Mouse (Mus musculus): ENCODE measurements around the gene Nek11. TPM values are rescaled to one million over a fixed set of nuclear protein-coding genes. Genes with fewer than 3 reads are reported as not detected.

The Nek11 gene
- total and polyA plus RNA-seq, 2 experiments: not detected

DNA sequence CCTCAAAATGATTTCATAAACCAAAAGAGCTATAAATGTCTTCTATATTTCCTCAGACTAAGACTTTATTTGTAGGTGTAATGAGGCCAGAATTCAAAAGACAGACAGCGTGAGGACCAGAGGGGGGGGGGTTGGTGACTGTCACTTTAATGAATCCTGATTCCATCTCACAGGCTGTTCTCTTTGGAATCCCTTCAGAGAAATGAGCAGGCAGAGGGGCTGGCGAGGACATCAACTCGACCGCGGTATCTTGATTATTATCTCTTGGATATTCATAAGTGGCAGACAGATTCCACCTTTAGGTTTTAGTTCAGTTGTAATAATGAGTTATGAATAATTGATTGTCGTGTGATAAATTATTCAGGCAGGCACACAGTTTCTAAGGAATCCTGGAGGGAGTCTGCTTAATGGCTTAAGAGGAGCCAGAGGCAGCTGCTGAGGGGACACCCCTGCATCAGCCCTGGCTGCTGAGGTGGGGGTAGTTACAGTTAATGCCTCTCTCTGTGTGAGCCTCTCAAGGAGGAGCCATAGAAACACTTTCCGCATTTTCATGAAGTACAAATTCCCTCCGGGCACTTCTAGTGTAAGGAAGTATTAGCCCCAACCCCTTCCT, 15.7 kb downstream of the Nek11 start:
- WGBS: 80% methylated on average over 8 of the region's 8 CpGs
- no peak overlapping the region for H3K9ac ChIP-seq (ENCODE audit: low read depth, low read length)
- H3K27me3 ChIP-seq (ENCODE audit: control insufficient read depth, insufficient read depth, low read length): no peaks in the 10 kb centered on the region
- no peak overlapping the region for H3K27ac ChIP-seq (replicated peaks; ENCODE audit: insufficient read depth, low read depth, low read length)
- no peak for DNase-seq (ENCODE audit: extremely low read depth, low read depth, low spot score)
- no peaks in the 10 kb centered on the region for H3K4me1 ChIP-seq (ENCODE audit: control insufficient read depth, insufficient read depth, low read length)
- TF ChIP-seq CTCF (IDR thresholded peaks at IDR 0.05; ENCODE audit: low read depth, low read length) (no peak), POLR2A (IDR thresholded peaks at IDR 0.05; ENCODE audit: extremely low read depth, insufficient read depth, low read length) (no peak)
- H3K4me3 ChIP-seq (ENCODE audit: insufficient read depth, low read depth, low read length): no peak overlapping the region
- H3K79me2 ChIP-seq (ENCODE audit: control insufficient read depth, insufficient read depth, low read length): no peaks in the 10 kb centered on the region
- no peaks in the 10 kb centered on the region for H3K36me3 ChIP-seq (ENCODE audit: control insufficient read depth, insufficient read depth, low read length)

DNA sequence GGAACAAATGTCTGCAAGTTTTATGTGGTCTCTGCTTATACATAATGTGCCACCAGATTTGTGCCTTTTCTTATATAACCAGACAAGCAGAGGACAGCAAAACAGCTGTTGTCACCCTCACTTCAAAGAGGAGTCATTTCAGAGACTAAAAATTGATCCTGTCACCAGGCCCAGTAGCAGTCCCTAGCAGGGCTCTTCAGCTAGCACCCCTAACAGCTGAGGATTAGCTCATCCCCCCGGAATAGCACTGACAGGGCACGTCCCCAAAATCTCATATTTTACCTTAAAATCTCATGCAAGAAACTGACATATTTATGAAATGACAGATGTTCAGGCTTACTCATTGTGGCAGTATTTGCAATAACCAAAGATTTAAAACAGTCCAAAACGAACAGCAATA, 17.7 kb downstream of the Nek11 start:
- TF ChIP-seq CTCF (IDR thresholded peaks at IDR 0.05; ENCODE audit: low read depth, low read length) (no peak), POLR2A (IDR thresholded peaks at IDR 0.05; ENCODE audit: extremely low read depth, insufficient read depth, low read length) (no peak)
- 66% methylated on average over 3 of the region's 3 CpGs for WGBS
- H3K27me3 ChIP-seq (ENCODE audit: control insufficient read depth, insufficient read depth, low read length): no peaks in the 10 kb centered on the region
- no peak overlapping the region for H3K27ac ChIP-seq (replicated peaks; ENCODE audit: insufficient read depth, low read depth, low read length)
- H3K4me3 ChIP-seq (ENCODE audit: insufficient read depth, low read depth, low read length): no peak overlapping the region
- no peaks in the 10 kb centered on the region for H3K79me2 ChIP-seq (ENCODE audit: control insufficient read depth, insufficient read depth, low read length)
- no peak for DNase-seq (ENCODE audit: extremely low read depth, low read depth, low spot score)
- H3K4me1 ChIP-seq (ENCODE audit: control insufficient read depth, insufficient read depth, low read length): no peaks in the 10 kb centered on the region
- no peak overlapping the region for H3K9ac ChIP-seq (ENCODE audit: low read depth, low read length)
- H3K36me3 ChIP-seq (ENCODE audit: control insufficient read depth, insufficient read depth, low read length): no peaks in the 10 kb centered on the region

DNA sequence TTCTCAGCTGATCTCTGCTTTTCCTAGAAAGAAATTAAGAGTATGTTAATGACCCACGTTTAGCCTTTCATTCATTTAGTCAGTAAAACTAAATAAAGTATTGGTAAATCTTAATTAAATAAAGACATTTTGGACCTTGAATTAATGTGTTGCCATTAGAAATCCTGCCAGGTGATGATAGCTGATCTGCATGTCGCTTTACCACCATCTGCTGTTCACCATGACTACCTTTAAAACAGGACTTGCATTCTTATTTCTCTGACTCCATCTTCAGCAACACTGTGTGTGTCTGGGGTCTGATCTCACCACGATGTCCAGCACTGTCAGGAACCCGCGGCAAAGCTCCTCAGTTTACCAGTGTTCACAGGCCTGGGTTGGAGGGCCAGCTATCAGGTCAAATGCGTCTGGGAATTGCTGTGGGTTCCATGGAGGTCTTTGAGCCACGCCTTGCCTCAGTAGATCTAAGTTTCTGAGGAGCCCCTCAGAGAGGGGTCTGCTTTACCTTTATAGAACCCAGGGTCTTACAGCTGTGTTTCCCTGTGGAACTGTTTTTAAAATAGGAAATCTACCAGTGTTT, 18.3 kb downstream of the Nek11 start:
- H3K27me3 ChIP-seq (ENCODE audit: control insufficient read depth, insufficient read depth, low read length): no peaks in the 10 kb centered on the region
- no peak for DNase-seq (ENCODE audit: extremely low read depth, low read depth, low spot score)
- no peaks in the 10 kb centered on the region for H3K4me1 ChIP-seq (ENCODE audit: control insufficient read depth, insufficient read depth, low read length)
- no peak overlapping the region for H3K27ac ChIP-seq (replicated peaks; ENCODE audit: insufficient read depth, low read depth, low read length)
- no peaks in the 10 kb centered on the region for H3K36me3 ChIP-seq (ENCODE audit: control insufficient read depth, insufficient read depth, low read length)
- no peak overlapping the region for H3K4me3 ChIP-seq (ENCODE audit: insufficient read depth, low read depth, low read length)
- H3K9ac ChIP-seq (ENCODE audit: low read depth, low read length): no peak overlapping the region
- 68% methylated on average over 7 of the region's 7 CpGs for WGBS
- no peak for TF ChIP-seq POLR2A (IDR thresholded peaks at IDR 0.05; ENCODE audit: extremely low read depth, insufficient read depth, low read length)
- TF ChIP-seq CTCF (IDR thresholded peaks at IDR 0.05; ENCODE audit: low read depth, low read length): no peak
- H3K79me2 ChIP-seq (ENCODE audit: control insufficient read depth, insufficient read depth, low read length): no peaks in the 10 kb centered on the region

DNA sequence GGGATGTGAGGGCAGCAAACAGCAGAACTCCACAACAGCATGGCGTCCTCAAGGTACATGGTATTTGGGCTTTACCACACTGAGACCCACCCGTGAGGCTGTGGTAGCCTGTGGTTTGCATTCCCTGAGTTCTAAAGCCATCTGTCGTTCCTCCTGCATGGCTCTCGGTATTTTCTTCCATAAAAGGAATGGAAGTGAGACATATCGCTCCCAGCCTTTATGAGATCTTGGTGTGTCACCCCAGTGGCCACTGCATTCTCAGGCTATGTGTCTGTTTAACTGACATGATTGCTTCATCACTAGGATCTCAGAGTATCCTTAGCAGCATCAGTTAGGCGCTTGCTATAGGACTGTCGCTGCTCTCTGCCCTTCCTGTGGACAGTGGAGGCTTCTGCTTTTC, 18.9 kb downstream of the Nek11 start:
- Histone ChIP-seq H3K27me3 (ENCODE audit: control insufficient read depth, insufficient read depth, low read length) (no peaks in the 10 kb centered on the region), H3K36me3 (ENCODE audit: control insufficient read depth, insufficient read depth, low read length) (no peaks in the 10 kb centered on the region), H3K79me2 (ENCODE audit: control insufficient read depth, insufficient read depth, low read length) (no peaks in the 10 kb centered on the region), H3K9ac (ENCODE audit: low read depth, low read length) (no peak overlapping the region), H3K4me1 (ENCODE audit: control insufficient read depth, insufficient read depth, low read length) (no peaks in the 10 kb centered on the region), H3K27ac (replicated peaks; ENCODE audit: insufficient read depth, low read depth, low read length) (no peak overlapping the region), H3K4me3 (ENCODE audit: insufficient read depth, low read depth, low read length) (no peak overlapping the region)
- TF ChIP-seq POLR2A (IDR thresholded peaks at IDR 0.05; ENCODE audit: extremely low read depth, insufficient read depth, low read length): no peak
- TF ChIP-seq CTCF (IDR thresholded peaks at IDR 0.05; ENCODE audit: low read depth, low read length): no peak
- 80% methylated on average over 7 of the region's 7 CpGs for WGBS
- DNase-seq (ENCODE audit: extremely low read depth, low read depth, low spot score): no peak

DNA sequence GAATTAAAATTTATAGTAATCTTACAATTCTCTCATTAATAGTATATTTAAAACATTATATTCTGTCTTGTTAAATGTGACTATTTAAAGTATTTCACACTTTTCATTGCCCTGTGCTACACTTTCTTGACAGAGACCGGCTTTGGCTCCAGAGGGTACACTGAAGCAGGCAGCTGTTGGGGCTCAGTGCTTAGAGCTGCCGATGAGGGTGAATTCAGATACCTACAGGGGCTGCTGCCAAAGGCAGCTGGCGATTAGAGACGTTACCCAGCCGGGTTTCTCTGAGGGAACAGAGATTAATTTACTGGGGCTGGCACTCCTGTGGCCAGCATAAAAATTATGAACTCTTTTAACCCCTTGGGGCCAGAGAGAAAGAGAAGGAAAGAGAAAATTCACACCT, 21.0 kb downstream of the Nek11 start:
- DNase-seq (ENCODE audit: extremely low read depth, low read depth, low spot score): no peak
- Histone ChIP-seq H3K27me3 (ENCODE audit: control insufficient read depth, insufficient read depth, low read length) (no peaks in the 10 kb centered on the region), H3K79me2 (ENCODE audit: control insufficient read depth, insufficient read depth, low read length) (no peaks in the 10 kb centered on the region), H3K36me3 (ENCODE audit: control insufficient read depth, insufficient read depth, low read length) (no peaks in the 10 kb centered on the region), H3K9ac (ENCODE audit: low read depth, low read length) (no peak overlapping the region), H3K4me3 (ENCODE audit: insufficient read depth, low read depth, low read length) (no peak overlapping the region), H3K4me1 (ENCODE audit: control insufficient read depth, insufficient read depth, low read length) (no peaks in the 10 kb centered on the region), H3K27ac (replicated peaks; ENCODE audit: insufficient read depth, low read depth, low read length) (no peak overlapping the region)
- WGBS: 72% methylated on average over 5 of the region's 5 CpGs
- TF ChIP-seq CTCF (IDR thresholded peaks at IDR 0.05; ENCODE audit: low read depth, low read length): no peak
- no peak for TF ChIP-seq POLR2A (IDR thresholded peaks at IDR 0.05; ENCODE audit: extremely low read depth, insufficient read depth, low read length)

DNA sequence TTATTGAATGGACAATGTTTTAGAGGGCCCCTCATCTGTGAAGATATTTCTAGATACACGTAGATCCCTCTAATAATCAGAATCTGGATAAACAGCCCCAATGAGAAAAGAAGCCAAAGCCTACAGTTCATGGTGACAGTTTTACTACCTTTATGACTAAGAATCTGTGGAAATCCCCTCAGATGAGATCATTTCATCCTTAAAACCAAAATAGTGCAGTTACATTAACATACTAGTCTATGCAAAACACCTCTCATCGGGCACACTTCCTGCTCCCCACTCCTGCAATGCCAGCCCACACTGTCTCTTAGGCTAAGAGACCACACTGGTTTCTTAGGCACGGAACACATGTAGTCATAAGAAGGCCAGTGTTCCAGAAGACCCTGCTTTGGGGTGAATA, 26.7 kb downstream of the Nek11 start:
- Histone ChIP-seq H3K27ac (replicated peaks; ENCODE audit: insufficient read depth, low read depth, low read length) (no peak overlapping the region), H3K9ac (ENCODE audit: low read depth, low read length) (no peak overlapping the region), H3K36me3 (ENCODE audit: control insufficient read depth, insufficient read depth, low read length) (no peaks in the 10 kb centered on the region), H3K27me3 (ENCODE audit: control insufficient read depth, insufficient read depth, low read length) (no peaks in the 10 kb centered on the region), H3K79me2 (ENCODE audit: control insufficient read depth, insufficient read depth, low read length) (no peaks in the 10 kb centered on the region), H3K4me3 (ENCODE audit: insufficient read depth, low read depth, low read length) (no peak overlapping the region), H3K4me1 (ENCODE audit: control insufficient read depth, insufficient read depth, low read length) (no peaks in the 10 kb centered on the region)
- WGBS: 83% methylated on average over 3 of the region's 3 CpGs
- TF ChIP-seq POLR2A (IDR thresholded peaks at IDR 0.05; ENCODE audit: extremely low read depth, insufficient read depth, low read length): no peak
- TF ChIP-seq CTCF (IDR thresholded peaks at IDR 0.05; ENCODE audit: low read depth, low read length): no peak
- DNase-seq (ENCODE audit: extremely low read depth, low read depth, low spot score): no peak
